Mouse (Mus musculus): ENCODE measurements around the gene Glis1.

GRCm38 (mm10) chr4:107634631-107635030 lies 200.2 kb downstream of the Glis1 start:
- TF ChIP-seq MYOG (IDR thresholded peaks at IDR 0.05; ENCODE audit: control insufficient read depth, extremely low read depth, insufficient read length) = no peak
- TF ChIP-seq CTCF (IDR thresholded peaks at IDR 0.05; ENCODE audit: control insufficient read depth, insufficient read depth, insufficient read length) = no peak
- no peak for TF ChIP-seq FOSL1 (IDR thresholded peaks at IDR 0.05; ENCODE audit: insufficient read depth, low read length, poor library complexity, severe bottlenecking)
- no peak for TF ChIP-seq USF1 (IDR thresholded peaks at IDR 0.05; ENCODE audit: low read depth)
- TF ChIP-seq MAX (IDR thresholded peaks at IDR 0.05) = no peak
- TF ChIP-seq CEBPB (IDR thresholded peaks at IDR 0.05; ENCODE audit: low read depth) = no peak
- no peak for TF ChIP-seq MYOD1 (IDR thresholded peaks at IDR 0.05; ENCODE audit: control insufficient read depth, insufficient read length, low read depth)
